Mouse (Mus musculus): ENCODE data around the gene Dlec1. TPM values are rescaled to one million over a fixed set of nuclear protein-coding genes. Genes with fewer than 3 reads are reported as not detected.

Gene Dlec1
- polyA plus RNA-seq, 1 experiment from 2014 or later = 1.1 TPM

- Histone ChIP-seq H3K27ac (ENCODE audit: low read depth, low read length) (no peak overlapping the region), H3K9me3 (ENCODE audit: control insufficient read depth, low read length) (no peaks in the 10 kb centered on the region), H3K4me1 (ENCODE audit: control insufficient read depth, insufficient read depth, low read length) (no peaks in the 10 kb centered on the region), H3K4me3 (ENCODE audit: low read depth, low read length) (no peak overlapping the region), H3K36me3 (ENCODE audit: control insufficient read depth, insufficient read depth, low read length) (no peaks in the 10 kb centered on the region), H3K4me2 (ENCODE audit: low read depth, low read length) (no peak overlapping the region), H3K9ac (replicated peaks; ENCODE audit: low read depth, low read length) (no peak overlapping the region), H3K27me3 (ENCODE audit: control insufficient read depth, insufficient read depth, low read length) (no peaks in the 10 kb centered on the region)
- no peak for ATAC-seq (ENCODE audit: low read depth)
- 89% methylated on average over 7 of the region's 7 CpGs for WGBS
Measured at GRCm38 (mm10) chr9:119164743-119165142, 62.5 kb downstream of the Dlec1 start.

DNA sequence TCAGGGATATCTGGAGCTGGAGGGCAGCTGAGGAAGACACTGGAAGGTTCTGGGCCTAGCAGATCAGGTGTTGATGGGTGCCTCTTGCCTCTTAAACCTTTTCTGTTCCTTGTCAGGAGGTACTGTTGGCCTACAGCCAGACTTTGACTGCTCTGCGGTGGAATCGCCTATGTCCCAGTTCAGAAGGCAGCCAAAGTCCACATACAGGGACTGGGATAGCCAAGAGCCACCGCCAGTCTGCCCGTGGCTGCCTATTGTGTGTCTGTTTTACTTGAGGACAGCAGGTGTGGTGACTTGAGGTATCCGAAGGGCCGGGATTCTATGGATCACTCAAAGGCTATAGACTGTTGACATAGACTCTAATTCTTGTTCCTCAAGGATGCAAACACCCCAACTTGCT lies 63.3 kb downstream of the Dlec1 start:
- H3K9me3 ChIP-seq (ENCODE audit: control insufficient read depth, low read length) = no peaks in the 10 kb centered on the region
- H3K36me3 ChIP-seq (ENCODE audit: control insufficient read depth, insufficient read depth, low read length) = no peaks in the 10 kb centered on the region
- no peak for ATAC-seq (ENCODE audit: low read depth)
- H3K27ac ChIP-seq (ENCODE audit: low read depth, low read length) = no peak overlapping the region
- no peaks in the 10 kb centered on the region for H3K27me3 ChIP-seq (ENCODE audit: control insufficient read depth, insufficient read depth, low read length)
- no peak overlapping the region for H3K9ac ChIP-seq (replicated peaks; ENCODE audit: low read depth, low read length)
- 96% methylated on average over 6 of the region's 6 CpGs for WGBS
- no peaks in the 10 kb centered on the region for H3K4me1 ChIP-seq (ENCODE audit: control insufficient read depth, insufficient read depth, low read length)
- H3K4me3 ChIP-seq (ENCODE audit: low read depth, low read length) = no peak overlapping the region
- H3K4me2 ChIP-seq (ENCODE audit: low read depth, low read length) = no peak overlapping the region

- no peaks in the 10 kb centered on the region for H3K27me3 ChIP-seq (ENCODE audit: control insufficient read depth, insufficient read depth, low read length)
- 98% methylated on average over 2 of the region's 2 CpGs for WGBS
- H3K9ac ChIP-seq (replicated peaks; ENCODE audit: low read depth, low read length) = no peak overlapping the region
- H3K36me3 ChIP-seq (ENCODE audit: control insufficient read depth, insufficient read depth, low read length) = no peaks in the 10 kb centered on the region
- no peak overlapping the region for H3K4me2 ChIP-seq (ENCODE audit: low read depth, low read length)
- no peaks in the 10 kb centered on the region for H3K9me3 ChIP-seq (ENCODE audit: control insufficient read depth, low read length)
- H3K4me1 ChIP-seq (ENCODE audit: control insufficient read depth, insufficient read depth, low read length) = no peaks in the 10 kb centered on the region
- no peak for ATAC-seq (ENCODE audit: low read depth)
- no peak overlapping the region for H3K27ac ChIP-seq (ENCODE audit: low read depth, low read length)
- no peak overlapping the region for H3K4me3 ChIP-seq (ENCODE audit: low read depth, low read length)
Measured at GRCm38 (mm10) chr9:119167608-119168007, 65.3 kb downstream of the Dlec1 start.

DNA sequence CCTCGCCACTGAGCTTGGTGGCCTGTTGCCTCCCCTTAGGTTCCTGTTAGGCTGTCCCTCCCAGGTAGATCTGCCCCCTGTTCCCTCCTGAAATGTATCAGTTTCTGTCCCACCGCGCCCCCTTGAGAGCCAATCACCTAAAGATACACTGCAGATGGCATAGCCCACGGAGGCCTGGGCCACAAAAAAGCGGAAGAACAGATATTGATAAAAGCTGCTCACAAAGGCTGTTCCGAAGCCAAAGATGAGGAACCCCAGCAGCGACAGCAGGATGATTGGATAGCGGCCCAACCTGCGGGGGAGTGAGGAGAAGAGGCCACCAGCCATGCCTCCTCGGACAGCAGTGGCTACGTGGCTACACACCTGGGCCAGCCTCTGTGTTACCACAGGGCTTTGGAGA lies 77.0 kb downstream of the Dlec1 start:
- Histone ChIP-seq H3K9ac (replicated peaks; ENCODE audit: low read depth, low read length) (no peak overlapping the region), H3K9me3 (ENCODE audit: control insufficient read depth, low read length) (no peaks in the 10 kb centered on the region), H3K27ac (ENCODE audit: low read depth, low read length) (no peak overlapping the region), H3K4me3 (ENCODE audit: low read depth, low read length) (no peak overlapping the region), H3K4me2 (ENCODE audit: low read depth, low read length) (no peak overlapping the region), H3K4me1 (ENCODE audit: control insufficient read depth, insufficient read depth, low read length) (no peaks in the 10 kb centered on the region), H3K27me3 (ENCODE audit: control insufficient read depth, insufficient read depth, low read length) (no peaks in the 10 kb centered on the region), H3K36me3 (ENCODE audit: control insufficient read depth, insufficient read depth, low read length) (no peaks in the 10 kb centered on the region)
- ATAC-seq (ENCODE audit: low read depth) = no peak
- 87% methylated on average over 11 of the region's 11 CpGs for WGBS

DNA sequence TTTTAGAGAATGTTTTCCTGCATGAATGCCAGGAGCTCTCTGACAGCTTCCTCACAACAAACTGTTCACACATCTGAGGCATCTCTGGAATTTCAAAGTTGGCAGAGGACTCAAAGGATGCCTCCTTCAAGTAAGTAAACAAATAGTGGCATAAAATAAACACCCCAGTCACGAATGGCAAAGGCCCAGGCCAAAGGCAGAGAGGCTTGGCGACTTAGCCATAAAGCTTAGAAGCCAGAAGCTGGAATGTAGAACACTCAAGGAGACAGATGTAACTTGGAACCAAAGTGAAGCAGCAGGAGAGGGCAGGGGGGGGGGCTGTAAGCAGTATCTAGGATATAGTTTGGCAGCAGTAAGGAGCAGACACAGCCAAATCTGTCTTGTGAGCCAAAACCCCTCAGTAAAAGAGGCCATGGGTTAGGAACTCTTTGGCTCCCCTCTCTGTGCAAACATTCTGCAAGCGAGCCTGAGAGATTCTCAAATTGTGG lies 79.0 kb downstream of the Dlec1 start:
- Histone ChIP-seq H3K4me1 (ENCODE audit: control insufficient read depth, insufficient read depth, low read length) (no peaks in the 10 kb centered on the region), H3K4me3 (ENCODE audit: low read depth, low read length) (no peak overlapping the region), H3K27me3 (ENCODE audit: control insufficient read depth, insufficient read depth, low read length) (no peaks in the 10 kb centered on the region), H3K4me2 (ENCODE audit: low read depth, low read length) (no peak overlapping the region), H3K9me3 (ENCODE audit: control insufficient read depth, low read length) (no peaks in the 10 kb centered on the region), H3K9ac (replicated peaks; ENCODE audit: low read depth, low read length) (no peak overlapping the region), H3K27ac (ENCODE audit: low read depth, low read length) (no peak overlapping the region), H3K36me3 (ENCODE audit: control insufficient read depth, insufficient read depth, low read length) (no peaks in the 10 kb centered on the region)
- 38% methylated on average over 3 of the region's 3 CpGs for WGBS
- ATAC-seq (ENCODE audit: low read depth) = no peak; the same call in 1 of the 2 replicates

DNA sequence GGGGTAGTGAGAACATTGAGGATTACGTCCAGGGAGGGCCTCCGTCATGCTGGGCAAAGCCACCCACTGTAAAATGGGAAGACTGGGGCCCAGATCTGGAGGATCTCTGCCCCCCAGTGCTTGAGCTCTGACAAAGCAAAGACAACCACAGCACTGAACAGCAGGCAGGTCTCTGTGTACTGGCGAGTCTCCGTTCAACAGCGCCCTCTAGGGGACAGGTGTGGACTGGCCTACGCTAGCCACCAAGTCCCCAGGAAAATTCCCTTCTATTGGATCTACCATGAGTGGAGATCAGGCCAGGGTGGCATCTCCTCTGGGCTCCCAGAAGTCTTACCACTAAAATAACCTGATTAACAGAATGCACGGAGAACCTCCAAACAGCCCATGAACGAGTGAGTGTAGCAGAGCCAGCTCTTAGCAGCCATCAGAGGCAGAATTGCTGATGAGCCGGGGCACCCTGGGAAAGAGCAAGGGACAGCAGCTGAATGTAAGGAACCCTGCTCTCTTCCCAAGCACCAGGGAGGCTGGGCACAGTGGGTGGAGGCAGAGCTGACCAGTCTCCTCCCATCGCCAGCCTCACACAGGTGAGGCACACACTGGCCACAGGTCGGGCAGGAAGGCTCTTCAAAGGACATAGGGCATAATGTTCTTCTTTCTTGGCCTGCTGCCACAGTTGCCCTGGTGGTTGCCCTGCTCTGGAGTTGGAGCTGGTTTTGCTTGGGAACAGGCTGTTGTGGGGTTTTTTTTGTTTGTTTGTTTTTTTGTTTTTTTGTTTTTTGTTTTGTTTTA lies 90.1 kb downstream of the Dlec1 start:
- no peak for ATAC-seq (ENCODE audit: low read depth)
- H3K27ac ChIP-seq (ENCODE audit: low read depth, low read length) = no peak overlapping the region
- no peak overlapping the region for H3K4me3 ChIP-seq (ENCODE audit: low read depth, low read length)
- no peaks in the 10 kb centered on the region for H3K36me3 ChIP-seq (ENCODE audit: control insufficient read depth, insufficient read depth, low read length)
- no peaks in the 10 kb centered on the region for H3K4me1 ChIP-seq (ENCODE audit: control insufficient read depth, insufficient read depth, low read length)
- WGBS = 40% methylated on average over 11 of the region's 11 CpGs
- H3K27me3 ChIP-seq (ENCODE audit: control insufficient read depth, insufficient read depth, low read length) = no peaks in the 10 kb centered on the region
- no peak overlapping the region for H3K4me2 ChIP-seq (ENCODE audit: low read depth, low read length)
- no peaks in the 10 kb centered on the region for H3K9me3 ChIP-seq (ENCODE audit: control insufficient read depth, low read length)
- no peak overlapping the region for H3K9ac ChIP-seq (replicated peaks; ENCODE audit: low read depth, low read length)

Other genes with a start within 250 kb of the Dlec1 start
- gene Ctdspl, start 176.0 kb upstream of the Dlec1 start, polyA plus RNA-seq (2014; fragmentation: Nextera tagmentation; extraction: Ambion mirVana) = 9.8 and 11.1 TPM in 2 replicates
- gene Vill, start 49.7 kb upstream of the Dlec1 start, polyA plus RNA-seq (2014; fragmentation: Nextera tagmentation; extraction: Ambion mirVana) = 3.6 and 5.9 TPM in 2 replicates
- gene Plcd1, start 9.0 kb upstream of the Dlec1 start, polyA plus RNA-seq (2014; fragmentation: Nextera tagmentation; extraction: Ambion mirVana) = 14.7 and 19.9 TPM in 2 replicates
- 3.1 and 4.8 TPM in 2 replicates for gene Acaa1b, start 54.6 kb downstream of the Dlec1 start, polyA plus RNA-seq (2014; fragmentation: Nextera tagmentation; extraction: Ambion mirVana)
- gene Gm47289, start 56.7 kb downstream of the Dlec1 start, polyA plus RNA-seq (2014; fragmentation: Nextera tagmentation; extraction: Ambion mirVana) = not detected in 2 replicates
- gene Slc22a13, start 106.6 kb downstream of the Dlec1 start, polyA plus RNA-seq (2014; fragmentation: Nextera tagmentation; extraction: Ambion mirVana) = not detected in 2 replicates
- gene Oxsr1, start 219.9 kb downstream of the Dlec1 start, polyA plus RNA-seq (2014; fragmentation: Nextera tagmentation; extraction: Ambion mirVana) = 16.2 and 17.0 TPM in 2 replicates
- 95.4 and 100 TPM in 2 replicates for gene Acaa1a, start 237.2 kb downstream of the Dlec1 start, polyA plus RNA-seq (2014; fragmentation: Nextera tagmentation; extraction: Ambion mirVana)
- gene Myd88, start 238.9 kb downstream of the Dlec1 start, polyA plus RNA-seq (2014; fragmentation: Nextera tagmentation; extraction: Ambion mirVana) = 2.8 and 6.4 TPM in 2 replicates